Mouse (Mus musculus) liver, embryonic 12.5 days (tissue): ENCODE data around the gene Marc2. TPM values are rescaled to one million over a fixed set of nuclear protein-coding genes. Genes with fewer than 3 reads are reported as not detected.

Source experiments
- ATAC-seq: fragments of 200-750 bp; cut with Nextera tagmentation; 2 replicates; pipeline ENCODE4 v1.8.0; 2017; ENCODE audit warnings: moderate number of reproducible peaks, mild to moderate bottlenecking, moderate library complexity
- H3K27ac ChIP-seq: fragments of 300-500 bp; sonication (generic); 2 replicates; pipeline ENCODE4 v1.5.1; 2016; ENCODE audit warnings: mild to moderate bottlenecking
- H3K27me3 ChIP-seq: fragments of 300-500 bp; sonication (generic); replicated peaks from 2 replicates; pipeline ENCODE4 v1.6.1; 2016; ENCODE audit warnings: mild to moderate bottlenecking, moderate library complexity
- H3K36me3 ChIP-seq: fragments of 300-500 bp; sonication (generic); 2 replicates; pipeline ENCODE4 v1.6.1; 2016; ENCODE audit warnings: mild to moderate bottlenecking, moderate library complexity
- H3K4me1 ChIP-seq: fragments of 300-500 bp; sonication (generic); 2 replicates; pipeline ENCODE4 v1.6.1; 2016
- H3K4me2 ChIP-seq: fragments of 300-500 bp; sonication (generic); 2 replicates; pipeline ENCODE4 v1.6.1; 2016; ENCODE audit warnings: mild to moderate bottlenecking, moderate library complexity
- H3K4me3 ChIP-seq: fragments of 300-500 bp; sonication (generic); 2 replicates; pipeline ENCODE4 v1.5.1; 2016; ENCODE audit warnings: mild to moderate bottlenecking, moderate library complexity
- H3K9ac ChIP-seq: fragments of 300-500 bp; sonication (generic); 2 replicates; pipeline ENCODE4 v1.6.1; 2016; ENCODE audit warnings: mild to moderate bottlenecking, moderate library complexity
- H3K9me3 ChIP-seq: fragments of 300-500 bp; sonication (generic); replicated peaks from 2 replicates; pipeline ENCODE4 v1.6.1; 2016; ENCODE audit warnings: mild to moderate bottlenecking, moderate library complexity
- WGBS: fragments of 180-500 bp; shearing (Covaris S2); methylation state at CpG from one replicate; pipeline ENCODE4 v1.1.7; 2016; ENCODE audit not compliant: insufficient replicate concordance; 5-methylcytosine and 5-hydroxymethylcytosine counted together
- polyA plus RNA-seq: library from polyadenylated mRNA; unstranded; fragments of >200 nt; fragmentation: Nextera tagmentation; extraction: Ambion mirVana; gene quantifications from 2 replicates; pipeline ENCODE4 v1.2.1, GENCODE M21; 2016

Marc2 gene
- polyA plus RNA-seq, 1 experiment from 2014 or later: 178 TPM

- Histone ChIP-seq H3K27ac (no peak overlapping the region), H3K4me2 (peak overlapping the region; percentile 45), H3K4me3 (no peak overlapping the region), H3K27me3 (no peaks in the 10 kb centered on the region), H3K9me3 (no peaks in the 10 kb centered on the region), H3K36me3 (peaks cover 66% of the 10 kb centered on the region), H3K4me1 (peaks cover 22% of the 10 kb centered on the region), H3K9ac (no peak overlapping the region)
- 22% methylated on average over 11 of the region's 11 CpGs for WGBS
- ATAC-seq: no peak
These were observed 21.2 kb downstream of the Marc2 start for GRCm38 (mm10) chr1:184825093-184825492.

GRCm38 (mm10) chr1:184824439-184824851, 21.8 kb downstream of the Marc2 start:
- no peaks in the 10 kb centered on the region for H3K9me3 ChIP-seq
- WGBS: 5% methylated on average over 12 of the region's 12 CpGs
- H3K4me1 ChIP-seq: peaks cover 22% of the 10 kb centered on the region
- 0 out of 2 replicates have a peak overlapping the region, but pooled peaks have one; percentile 30 for H3K27ac ChIP-seq
- H3K9ac ChIP-seq: no peak overlapping the region
- H3K4me2 ChIP-seq: peak overlapping the region; percentile 45
- peaks cover 66% of the 10 kb centered on the region for H3K36me3 ChIP-seq
- ATAC-seq: peak; percentile 80
- H3K4me3 ChIP-seq: no peak overlapping the region
- H3K27me3 ChIP-seq: no peaks in the 10 kb centered on the region

DNA sequence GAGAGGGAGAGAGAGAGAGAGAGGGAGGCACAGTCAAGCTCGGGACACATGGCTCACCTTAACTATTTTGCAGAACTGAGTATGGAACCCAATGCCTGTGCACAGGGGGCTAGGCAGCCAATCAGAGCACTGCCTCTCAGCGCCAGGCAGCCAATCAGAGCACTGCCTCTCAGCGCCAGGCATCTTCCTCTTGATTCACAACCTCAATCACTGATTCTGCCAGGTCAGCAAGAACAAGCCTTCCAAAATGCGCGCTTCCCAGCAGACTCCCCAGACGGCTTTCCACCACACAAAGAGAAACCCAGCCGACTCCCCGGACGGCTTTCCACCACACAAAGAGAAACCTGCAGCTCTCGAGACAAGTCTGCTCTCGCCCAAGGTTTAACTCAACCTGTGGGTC, 23.6 kb downstream of the Marc2 start:
- Histone ChIP-seq H3K9me3 (no peaks in the 10 kb centered on the region), H3K27ac (no peak overlapping the region), H3K9ac (no peak overlapping the region), H3K27me3 (no peaks in the 10 kb centered on the region), H3K4me3 (no peak overlapping the region), H3K4me1 (peaks cover 22% of the 10 kb centered on the region), H3K36me3 (peaks cover 70% of the 10 kb centered on the region), H3K4me2 (no peak overlapping the region)
- 63% methylated on average over 11 of the region's 11 CpGs for WGBS
- no peak for ATAC-seq

DNA sequence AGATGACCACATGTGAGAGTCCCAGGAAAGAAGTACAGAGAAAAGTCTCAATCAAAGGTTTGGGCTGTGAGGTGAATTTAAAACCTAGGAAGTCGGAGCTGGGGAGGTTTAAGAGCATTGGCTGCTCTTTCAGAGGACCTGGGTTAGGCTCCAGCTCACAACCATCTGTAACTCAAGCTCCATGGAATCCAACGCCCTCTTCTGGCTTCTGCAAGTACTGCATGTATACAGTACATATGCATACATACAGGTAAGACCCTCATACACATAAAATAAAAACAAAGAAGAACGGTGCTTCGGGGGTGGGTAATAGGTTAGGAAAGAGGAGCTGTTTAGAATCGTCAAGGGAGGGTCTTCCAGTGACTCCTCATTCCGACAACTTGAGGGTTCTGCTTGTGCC, 28.5 kb downstream of the Marc2 start:
- no peak overlapping the region for H3K9ac ChIP-seq
- 71% methylated on average over 6 of the region's 6 CpGs for WGBS
- H3K27me3 ChIP-seq: no peaks in the 10 kb centered on the region
- no peak overlapping the region for H3K4me3 ChIP-seq
- no peaks in the 10 kb centered on the region for H3K9me3 ChIP-seq
- H3K4me2 ChIP-seq: no peak overlapping the region
- 0 out of 2 replicates have a peak, but pooled peaks cover under 1% of the 10 kb centered on the region for H3K4me1 ChIP-seq
- no peak for ATAC-seq
- H3K36me3 ChIP-seq: peaks cover 87% of the 10 kb centered on the region
- no peak overlapping the region for H3K27ac ChIP-seq

GRCm38 (mm10) chr1:184811716-184812250, 34.5 kb downstream of the Marc2 start:
- 0 out of 2 replicates have a peak overlapping the region, but pooled peaks have one; percentile 56 for H3K4me2 ChIP-seq
- H3K9me3 ChIP-seq: no peaks in the 10 kb centered on the region
- H3K27me3 ChIP-seq: peaks cover 34% of the 10 kb centered on the region
- no peak overlapping the region for H3K4me3 ChIP-seq
- ATAC-seq: no peak
- WGBS: 75% methylated on average over 8 of the region's 8 CpGs
- H3K36me3 ChIP-seq: peaks cover 35% of the 10 kb centered on the region
- H3K4me1 ChIP-seq: peaks cover 19% of the 10 kb centered on the region
- H3K27ac ChIP-seq: no peak overlapping the region
- no peak overlapping the region for H3K9ac ChIP-seq

DNA sequence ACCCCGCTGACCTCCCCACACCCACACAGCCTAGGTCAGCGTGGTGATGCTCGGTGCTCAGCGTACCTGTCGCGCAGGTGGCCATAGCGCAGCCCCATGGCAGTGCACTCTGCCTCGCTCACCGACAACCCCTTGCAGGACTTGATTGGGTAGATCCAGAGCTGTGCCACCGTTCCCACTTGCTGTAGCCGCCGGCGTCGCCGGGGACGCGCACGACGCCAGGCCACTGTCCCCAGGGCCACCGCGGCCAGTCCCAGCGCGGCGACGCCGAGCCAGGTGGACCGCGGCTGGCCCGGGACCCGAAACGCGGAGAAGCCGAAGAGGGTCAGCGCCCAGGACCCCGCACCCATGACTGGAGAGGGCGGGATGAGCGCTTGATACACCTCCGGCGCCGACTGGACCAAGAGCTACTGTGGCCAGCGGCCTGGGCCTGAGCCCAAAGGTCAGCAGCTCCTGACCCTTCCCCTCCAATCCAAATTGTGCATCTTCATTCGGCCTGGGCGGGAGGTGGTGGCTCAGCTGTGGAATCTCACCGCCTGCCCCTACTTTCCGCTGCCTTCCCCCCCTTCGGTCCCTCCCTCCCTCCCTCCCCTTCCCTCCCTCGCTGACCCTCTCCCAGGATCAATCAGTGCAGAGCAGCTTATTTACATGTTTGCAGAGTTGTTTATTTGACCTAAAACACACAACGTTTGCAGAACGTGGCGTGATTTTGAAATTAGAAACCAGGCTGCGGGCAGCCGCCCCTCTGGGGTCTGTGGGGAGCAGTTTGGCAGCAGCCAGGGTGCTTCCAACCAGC, 35.3 kb downstream of the Marc2 start, which contains the start of gene Marc1:
Gene Marc1, minus strand, starts transcription at position 534 of the 796 bp plus-strand sequence.
- peaks cover 21% of the 10 kb centered on the region for H3K4me1 ChIP-seq
- H3K9ac ChIP-seq: no peak within 1 kb of the TSS
- 20% methylated on average over 52 of the region's 52 CpGs for WGBS
- H3K9me3 ChIP-seq: no peaks in the 10 kb centered on the region
- H3K27me3 ChIP-seq: peaks cover 34% of the 10 kb centered on the region
- peak; percentile 51 for ATAC-seq
- no peak within 1 kb of the TSS for H3K27ac ChIP-seq
- peak within 1 kb of the TSS; percentile 41 for H3K4me3 ChIP-seq
- H3K4me2 ChIP-seq: peak within 1 kb of the TSS; percentile 56
- peaks cover 27% of the 10 kb centered on the region for H3K36me3 ChIP-seq

- Histone ChIP-seq H3K4me2 (peak overlapping the region; percentile 56), H3K9ac (no peak overlapping the region), H3K27ac (no peak overlapping the region), H3K4me1 (peaks cover 21% of the 10 kb centered on the region), H3K4me3 (peak overlapping the region; percentile 10; the same call in 1 of the 2 replicates), H3K9me3 (no peaks in the 10 kb centered on the region), H3K27me3 (peaks cover 39% of the 10 kb centered on the region), H3K36me3 (peaks cover 21% of the 10 kb centered on the region)
- ATAC-seq: no peak
- 70% methylated on average over 6 of the region's 6 CpGs for whole genome bisulfite sequencing
These were observed 36.7 kb downstream of the Marc2 start for GRCm38 (mm10) chr1:184809578-184810001.

- Histone ChIP-seq H3K4me1 (peaks cover 21% of the 10 kb centered on the region), H3K36me3 (peaks cover 14% of the 10 kb centered on the region), H3K4me2 (no peak overlapping the region), H3K4me3 (no peak overlapping the region), H3K9me3 (no peaks in the 10 kb centered on the region), H3K27me3 (peaks cover 39% of the 10 kb centered on the region), H3K9ac (no peak overlapping the region), H3K27ac (no peak overlapping the region)
- WGBS: 67% methylated on average over 17 of the region's 17 CpGs
- ATAC-seq: no peak
These were observed 37.7 kb downstream of the Marc2 start for GRCm38 (mm10) chr1:184808418-184809012.

GRCm38 (mm10) chr1:184807627-184808417, 38.4 kb downstream of the Marc2 start:
- Histone ChIP-seq H3K4me2 (peak overlapping the region; percentile 17; the same call in 1 of the 2 replicates), H3K4me3 (no peak overlapping the region), H3K9me3 (no peaks in the 10 kb centered on the region), H3K36me3 (peaks cover 8% of the 10 kb centered on the region), H3K9ac (no peak overlapping the region), H3K4me1 (peaks cover 21% of the 10 kb centered on the region), H3K27ac (no peak overlapping the region), H3K27me3 (peaks cover 39% of the 10 kb centered on the region)
- ATAC-seq: no peak
- 38% methylated on average over 15 of the region's 15 CpGs for WGBS

- no peak overlapping the region for H3K27ac ChIP-seq
- whole genome bisulfite sequencing: 49% methylated on average over 7 of the region's 7 CpGs
- no peak for ATAC-seq
These were observed 39.1 kb downstream of the Marc2 start for GRCm38 (mm10) chr1:184807123-184807522.

DNA sequence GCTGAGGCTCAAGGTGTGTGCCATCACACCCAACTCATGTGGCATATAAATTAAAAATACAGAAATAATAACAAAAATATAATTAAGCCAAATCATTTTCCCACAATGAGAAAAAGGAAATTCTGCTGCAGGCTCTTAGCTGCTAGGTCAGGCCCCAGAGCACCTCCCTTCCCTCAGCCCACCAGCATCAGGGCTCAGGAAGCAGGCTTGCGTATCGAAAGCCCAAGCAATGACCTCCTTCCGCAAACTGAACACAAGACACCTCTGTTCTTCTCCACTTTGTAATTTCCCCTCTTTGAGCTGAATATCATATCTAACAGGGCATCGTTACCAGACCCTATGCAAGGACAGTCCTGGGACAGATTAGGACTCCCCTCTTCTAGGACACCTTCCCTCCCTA, 40.5 kb downstream of the Marc2 start:
- WGBS: 77% methylated on average over 4 of the region's 4 CpGs
- Histone ChIP-seq H3K36me3 (peaks cover 6% of the 10 kb centered on the region), H3K4me1 (peaks cover 17% of the 10 kb centered on the region), H3K9me3 (0 out of 2 replicates have a peak, but pooled peaks cover 5% of the 10 kb centered on the region), H3K9ac (no peak overlapping the region), H3K4me3 (no peak overlapping the region), H3K4me2 (no peak overlapping the region), H3K27ac (no peak overlapping the region), H3K27me3 (peaks cover 24% of the 10 kb centered on the region)
- ATAC-seq: no peak

More at GRCm38 (mm10) chr1:184807123-184807522, 39.1 kb downstream of the Marc2 start:
- Histone ChIP-seq H3K4me3 (no peak overlapping the region), H3K9ac (no peak overlapping the region), H3K36me3 (peaks cover under 1% of the 10 kb centered on the region; the same call in 1 of the 2 replicates), H3K4me1 (peaks cover 21% of the 10 kb centered on the region), H3K27me3 (peaks cover 37% of the 10 kb centered on the region), H3K9me3 (no peaks in the 10 kb centered on the region), H3K4me2 (no peak overlapping the region)
